Mouse (Mus musculus) B cell, adult (primary cell): Measurements from ENCODE around the gene Mmp11. TPM values are rescaled to one million over a fixed set of nuclear protein-coding genes. Genes with fewer than 3 reads are reported as not detected.

ENCODE experiments used
- total RNA-seq: library from RNA; stranded (reverse); gene quantifications from 4 replicates; pipeline ENCODE4 v1.2.4, GENCODE M21; 2023; ENCODE audit not compliant: inconsistent age

Gene Mmp11
- total RNA-seq, result 2.2 to 5.1 TPM (median 3.2 TPM) in 4 replicates

DNA sequence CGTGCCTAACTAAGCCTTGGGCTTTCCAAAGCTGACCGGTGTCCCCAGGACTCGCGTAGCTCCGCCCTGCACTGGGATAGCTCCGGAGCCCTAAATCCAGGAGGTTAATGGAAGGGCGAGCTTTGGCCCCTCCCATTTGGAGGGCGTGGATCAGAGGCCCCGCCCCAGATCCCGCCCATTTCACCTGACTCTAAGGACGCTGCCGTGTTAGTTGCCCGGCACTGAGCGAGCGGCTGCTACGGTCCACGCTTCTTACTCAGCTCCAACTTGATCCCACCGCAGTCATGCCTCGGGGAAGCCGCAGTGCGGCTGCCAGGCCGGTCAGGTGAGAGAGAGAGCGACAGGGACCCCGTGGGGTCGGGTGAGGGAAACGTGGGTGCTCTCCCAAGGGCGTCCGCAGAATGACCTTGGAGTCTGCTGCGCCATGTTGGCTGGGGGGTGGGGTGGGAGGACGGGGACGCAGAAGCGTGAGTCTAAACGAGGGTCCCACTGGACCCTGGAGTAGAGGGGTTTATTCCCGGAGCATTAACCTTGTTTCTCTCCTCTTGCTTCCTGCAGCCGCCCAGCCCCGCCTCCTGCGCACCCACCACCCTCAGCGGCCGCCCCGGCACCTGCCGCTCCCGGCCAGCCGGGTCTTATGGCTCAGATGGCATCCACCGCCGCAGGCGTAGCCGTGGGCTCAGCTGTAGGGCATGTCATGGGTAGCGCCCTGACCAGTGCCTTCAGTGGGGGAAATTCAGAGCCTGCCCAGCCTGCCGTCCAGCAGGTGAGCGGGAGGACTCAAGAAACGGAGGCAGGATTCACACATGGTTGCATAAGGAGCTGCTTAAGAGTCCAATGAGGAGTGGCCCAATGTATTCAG lies at the start of gene Mmp11:
Gene Mmp11, minus strand, starts transcription at position 817 of the 862 bp plus-strand sequence.

DNA sequence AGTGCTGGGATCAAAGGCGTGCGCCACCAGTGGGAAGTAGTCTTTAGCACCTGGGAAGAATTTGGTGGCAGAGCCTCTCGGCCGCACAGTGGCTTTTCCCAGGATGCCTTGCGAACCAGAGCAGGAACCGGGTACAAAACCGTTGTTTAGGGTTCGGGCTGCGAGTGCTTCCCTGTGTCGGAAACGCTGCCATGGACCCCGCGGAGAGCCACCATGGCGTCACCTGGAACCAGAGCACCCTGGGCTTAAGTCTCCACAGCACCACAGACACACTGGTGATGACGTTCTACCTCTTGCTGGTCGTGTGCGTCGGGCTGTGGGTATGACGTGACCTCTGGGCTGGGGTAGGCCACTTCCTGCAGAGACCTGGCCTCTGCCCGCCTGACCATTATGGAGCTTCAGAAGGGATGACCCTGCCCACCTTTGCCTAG lies 18.1 kb upstream of the Mmp11 start, which contains the start of gene Gm5134:
Gene Gm5134, plus strand, starts transcription at position 134 of the 431 bp plus-strand sequence.

DNA sequence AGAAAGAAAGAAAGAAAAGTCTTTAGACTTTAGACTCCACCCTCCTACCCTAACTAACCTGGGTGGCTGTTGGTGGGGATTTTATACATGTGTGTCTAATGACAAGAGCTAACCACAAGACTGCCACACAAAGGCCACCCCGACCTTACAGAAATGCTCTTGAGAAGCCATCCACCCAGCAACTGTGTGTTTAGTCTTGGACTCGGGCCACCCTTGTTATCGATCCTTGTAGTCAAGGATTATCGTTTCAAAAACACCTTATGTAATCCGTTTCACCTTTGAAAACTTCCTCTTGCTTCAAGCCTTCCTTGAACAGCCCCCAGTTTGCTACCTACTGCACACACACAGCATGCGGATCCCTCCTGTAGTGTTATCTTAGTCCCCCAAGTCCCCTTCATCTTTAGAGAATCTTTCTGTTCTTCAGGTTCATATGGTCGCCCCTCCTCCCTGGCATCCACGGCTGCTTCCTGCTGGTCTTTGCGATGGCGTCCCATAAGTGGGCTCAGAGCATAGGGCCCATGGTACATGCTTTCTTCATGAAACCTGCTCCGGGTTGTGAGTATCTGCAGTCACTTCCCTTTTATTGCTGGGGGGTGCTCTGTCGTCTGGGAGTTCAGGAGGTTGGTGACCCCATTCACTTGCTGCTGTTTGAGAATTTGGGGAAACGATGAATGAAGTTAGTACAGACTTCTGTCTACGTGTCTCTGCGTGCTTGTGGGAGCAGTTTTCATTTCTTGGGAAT lies 6.6 kb upstream of the Mmp11 start, which contains the start of gene Vpreb3:
Gene Vpreb3, plus strand, starts transcription at position 322 of the 742 bp plus-strand sequence.

DNA sequence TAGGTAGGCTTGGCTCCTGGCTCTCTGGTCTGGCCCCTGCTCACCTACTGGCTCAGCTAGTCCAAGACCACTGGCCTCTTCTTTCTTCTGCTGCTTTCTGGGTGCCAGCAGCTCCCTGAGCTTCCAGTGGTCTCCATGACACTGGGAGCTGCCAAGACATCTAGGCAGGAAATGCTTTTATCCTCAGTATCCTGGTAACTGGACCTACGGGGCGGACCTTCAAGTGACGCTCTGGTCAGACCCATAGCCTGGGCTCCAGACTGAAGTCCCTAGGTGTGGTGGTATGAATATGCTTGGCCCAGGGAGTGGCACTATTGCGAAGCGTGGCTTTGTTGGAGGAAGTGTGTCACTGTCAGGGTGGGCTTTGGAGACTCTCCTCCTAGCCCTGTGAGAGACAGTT lies 4.2 kb upstream of the Mmp11 start, which contains the start of gene Gm867:
Gene Gm867, minus strand, starts transcription at position 153 of the 400 bp plus-strand sequence.

DNA sequence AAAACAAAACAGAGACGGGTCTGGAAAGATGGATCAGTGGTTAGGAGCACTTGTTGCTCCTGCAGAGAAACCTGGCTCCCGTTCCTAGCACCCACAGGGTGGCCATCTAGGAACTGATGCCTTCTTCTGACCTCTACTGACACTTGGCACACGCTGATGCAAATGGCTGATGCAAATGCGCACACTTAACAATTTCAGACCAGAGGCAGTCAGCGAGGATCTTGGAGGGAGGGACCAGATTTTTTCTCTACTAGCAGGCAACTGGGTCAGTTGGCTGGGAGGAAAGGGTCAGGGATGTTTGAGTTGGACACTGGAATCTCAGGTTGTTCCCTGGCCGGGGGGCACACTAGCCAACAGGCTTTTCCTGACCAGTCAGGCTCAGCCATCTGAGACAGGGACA lies 3.4 kb downstream of the Mmp11 start, which contains the start of gene Chchd10:
Gene Chchd10, plus strand, starts transcription at position 240 of the 400 bp plus-strand sequence.

DNA sequence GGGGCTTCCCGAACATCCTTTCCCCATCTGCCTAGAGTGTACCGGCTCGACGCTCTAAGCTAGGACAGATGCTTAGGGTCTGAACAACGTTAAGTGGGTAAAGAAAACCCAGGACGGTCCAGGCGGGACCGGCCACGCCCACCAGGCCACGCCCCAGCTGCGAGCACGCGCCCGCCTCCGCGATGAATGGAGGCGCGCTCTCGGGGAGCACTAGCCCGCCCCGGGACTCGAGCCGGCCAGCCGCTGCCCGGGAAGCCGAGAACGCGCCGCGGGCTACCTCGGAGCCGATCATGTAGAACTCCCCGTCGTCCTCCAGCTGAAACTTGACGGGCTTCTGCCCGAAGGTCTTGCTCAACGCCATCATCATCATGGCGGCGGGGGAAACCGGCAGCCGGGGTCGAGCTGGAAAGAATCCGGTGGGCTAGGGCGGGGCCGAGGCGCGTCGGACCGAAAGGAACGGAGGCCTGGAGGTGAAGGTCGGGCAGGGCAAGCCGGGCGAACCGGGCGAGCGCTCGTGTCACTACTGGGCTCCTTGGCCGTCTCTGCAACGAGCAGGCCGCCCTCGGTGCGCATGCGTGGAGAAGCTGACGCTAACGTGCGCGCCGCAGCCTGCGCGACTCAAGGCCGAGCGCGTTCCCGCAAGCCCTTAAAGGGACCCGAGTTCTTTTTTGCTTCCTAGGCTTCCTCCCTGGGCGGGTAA lies 15.1 kb downstream of the Mmp11 start, which contains the start of gene Smarcb1:
Gene Smarcb1, minus strand, starts transcription at position 592 of the 700 bp plus-strand sequence.

DNA sequence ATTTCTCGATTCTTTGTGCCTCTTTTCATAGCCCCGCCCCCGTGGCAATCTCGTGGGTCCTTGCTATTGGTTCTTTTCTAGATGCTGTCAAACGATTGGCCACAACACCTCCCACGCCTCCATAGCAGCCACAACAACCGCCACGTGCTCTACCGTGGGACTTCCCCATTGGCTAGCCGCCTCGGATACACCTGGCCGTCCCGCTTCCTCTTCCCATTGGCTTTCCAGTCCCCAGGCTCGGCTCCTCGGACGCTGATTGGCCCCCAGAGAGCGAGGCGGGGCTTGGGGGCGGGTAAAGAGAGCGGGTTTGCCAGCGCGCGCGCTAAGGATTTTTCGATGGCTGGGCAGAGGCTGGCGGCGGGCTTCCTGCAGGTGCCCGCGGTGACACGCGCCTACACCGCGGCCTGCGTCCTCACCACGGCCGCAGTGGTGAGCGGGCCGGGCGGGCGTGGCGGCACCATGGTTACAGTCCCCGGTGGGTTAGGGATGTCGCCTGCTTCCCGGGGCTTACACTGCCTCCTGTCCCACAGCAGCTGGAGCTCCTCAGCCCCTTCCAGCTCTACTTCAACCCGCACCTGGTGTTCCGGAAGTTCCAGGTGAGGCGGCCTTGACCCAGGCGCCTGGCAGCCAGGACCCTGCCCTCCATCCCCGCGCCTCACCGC lies 43.1 kb downstream of the Mmp11 start, which contains the start of gene Derl3:
Gene Derl3, plus strand, starts transcription at position 325 of the 662 bp plus-strand sequence.

Other genes starting within 250 kb of the Mmp11 start
- 85.4 to 99.8 TPM (median 93.3 TPM) in 4 replicates for gene Cabin1, start 172.2 kb downstream of the Mmp11 start, total RNA-seq
- gene Ddt, start 163.1 kb downstream of the Mmp11 start, total RNA-seq, result 27.4 to 36.0 TPM (median 31.1 TPM) in 4 replicates
- not detected in 4 replicates for gene Gm20441, start 155.5 kb downstream of the Mmp11 start, total RNA-seq
- 6.7 to 10.3 TPM (median 8.6 TPM) in 4 replicates for gene Gstt3, start 155.1 kb downstream of the Mmp11 start, total RNA-seq
- gene Gstt1, start 137.9 kb downstream of the Mmp11 start, total RNA-seq, result not detected in 4 replicates
- gene Gstt4, start 114.0 kb downstream of the Mmp11 start, total RNA-seq, result not detected in 4 replicates
- gene Gstt2, start 99.1 kb downstream of the Mmp11 start, total RNA-seq, result 30.2 to 44.1 TPM (median 38.2 TPM) in 4 replicates
- 226 to 261 TPM (median 242 TPM) in 4 replicates for gene Mif, start 76.3 kb downstream of the Mmp11 start, total RNA-seq
- 14.4 to 19.2 TPM (median 14.8 TPM) in 4 replicates for gene Derl3, start 43.1 kb downstream of the Mmp11 start, total RNA-seq
- gene Smarcb1, start 14.9 kb downstream of the Mmp11 start, total RNA-seq, result 75.2 to 82.6 TPM (median 81.7 TPM) in 4 replicates
- gene Chchd10, start 3.4 kb downstream of the Mmp11 start, total RNA-seq, result 144 to 159 TPM (median 149 TPM) in 4 replicates
- not detected in 4 replicates for gene Gm867, start 4.2 kb upstream of the Mmp11 start, total RNA-seq
- 106 to 145 TPM (median 134 TPM) in 4 replicates for gene Vpreb3, start 6.6 kb upstream of the Mmp11 start, total RNA-seq
- 1.3 to 2.0 TPM (median 1.6 TPM) in 4 replicates for gene Gm5134, start 18.0 kb upstream of the Mmp11 start, total RNA-seq
- gene Zfp280b, start 96.2 kb upstream of the Mmp11 start, total RNA-seq, result 10.6 to 16.2 TPM (median 12.9 TPM) in 4 replicates
- gene Slc5a4b, start 174.5 kb upstream of the Mmp11 start, total RNA-seq, result 0.21 TPM in 1 of 4 replicates, not detected in the others
- not detected in 4 replicates for gene Slc5a4a, start 211.0 kb upstream of the Mmp11 start, total RNA-seq